ENCODE assay signal across 25 mouse cellular contexts in the genomic region with DNA sequence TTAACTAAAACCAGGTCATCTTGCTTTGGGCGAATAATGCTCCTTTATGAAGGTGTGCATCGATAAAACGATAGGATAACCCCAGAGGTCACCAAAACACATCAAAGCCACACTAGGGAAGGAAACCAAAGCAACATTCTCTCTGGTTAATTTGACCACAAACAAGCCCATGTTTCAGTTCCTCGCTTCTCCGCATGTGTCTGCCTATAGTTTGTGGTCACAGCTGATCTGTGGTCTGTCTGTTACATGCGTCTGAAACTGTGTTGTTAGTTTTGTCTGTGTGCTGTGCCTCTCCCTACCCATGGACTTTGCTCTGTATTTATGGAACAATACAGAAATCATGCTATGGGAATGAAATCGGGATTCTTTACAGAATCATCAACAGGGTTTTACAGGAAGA.
DNase-seq lines count a peak whose midpoint lies in the region; ATAC-seq and TF ChIP-seq lines count a peak whose summit lies in the region.
"Had no signal": no experiment of that assay in that cellular context is flagged by ENCODE, and none has a peak within 500 bp of the region (broad histone marks: within the 10 kb centered on the region; RNA-seq: fewer than 3 reads in every experiment).

No protein-coding gene starts in this region.

- no peak overlapping the region for H3K4me2 ChIP-seq in intestine, postnatal 0 days (replicated peaks; ENCODE audit: low read depth)
- no peak overlapping the region for H3K4me2 ChIP-seq in liver, postnatal 0 days (ENCODE audit: low read depth, low read length)
- H3K4me2 ChIP-seq: embryonic facial prominence, embryonic 12.5 days; embryonic facial prominence, embryonic 15.5 days; forebrain, embryonic 15.5 days; heart, embryonic 13.5 days; hindbrain, embryonic 12.5 days; hindbrain, embryonic 15.5 days had no signal

- no peak for TF ChIP-seq EP300 in liver, postnatal 0 days (IDR thresholded peaks at IDR 0.05; ENCODE audit: low read depth)

- H3K4me1 ChIP-seq in intestine, postnatal 0 days (replicated peaks; ENCODE audit: control insufficient read depth, insufficient read depth, low read length), result 0 out of 2 replicates have a peak, but pooled peaks cover 3% of the 10 kb centered on the region
- no peaks in the 10 kb centered on the region for H3K4me1 ChIP-seq in liver, postnatal 0 days (ENCODE audit: insufficient read depth)
- H3K4me1 ChIP-seq: embryonic facial prominence, embryonic 15.5 days; hindbrain, embryonic 15.5 days had no signal

- H3K9me3 ChIP-seq in intestine, postnatal 0 days (ENCODE audit: control insufficient read depth), result no peaks in the 10 kb centered on the region
- no peaks in the 10 kb centered on the region for H3K9me3 ChIP-seq in liver, postnatal 0 days (ENCODE audit: low read length)
- H3K9me3 ChIP-seq: embryonic facial prominence, embryonic 12.5 days; embryonic facial prominence, embryonic 15.5 days; forebrain, embryonic 15.5 days; heart, embryonic 10.5 days; heart, embryonic 13.5 days; hindbrain, embryonic 12.5 days; hindbrain, embryonic 15.5 days had no signal

- H3K4me3 ChIP-seq in intestine, postnatal 0 days (ENCODE audit: low read depth, low read length), result no peak overlapping the region
- H3K4me3 ChIP-seq in liver, postnatal 0 days (ENCODE audit: low read depth, low read length), result no peak overlapping the region
- H3K4me3 ChIP-seq: embryonic facial prominence, embryonic 12.5 days; embryonic facial prominence, embryonic 15.5 days; forebrain, embryonic 15.5 days; heart, adult 2 months; heart, embryonic 10.5 days; heart, embryonic 13.5 days; hindbrain, embryonic 12.5 days; hindbrain, embryonic 15.5 days had no signal

- ATAC-seq in granulocyte monocyte progenitor cell, adult 5-6 weeks (replicated peaks; ENCODE audit: poor library complexity, severe bottlenecking), result peak; percentile 86
- ATAC-seq in intestine, postnatal 0 days, result peak; percentile 72
- ATAC-seq in megakaryocyte progenitor cell, adult 5-6 weeks (replicated peaks; ENCODE audit: poor library complexity), result peak; percentile 73
- ATAC-seq in liver, postnatal 0 days, result no peak
- ATAC-seq: forebrain, embryonic 15.5 days; Patski had no signal

- 60% methylated on average over 7 of the region's 7 CpGs for WGBS in intestine, postnatal 0 days
- WGBS in liver, postnatal 0 days (ENCODE audit: insufficient replicate concordance), result 48% methylated on average over 7 of the region's 7 CpGs

- H3K36me3 ChIP-seq in intestine, postnatal 0 days (ENCODE audit: control insufficient read depth, insufficient read depth), result no peaks in the 10 kb centered on the region
- no peaks in the 10 kb centered on the region for H3K36me3 ChIP-seq in liver, postnatal 0 days (replicated peaks; ENCODE audit: insufficient read depth, low read length)
- H3K36me3 ChIP-seq: embryonic facial prominence, embryonic 12.5 days; embryonic facial prominence, embryonic 15.5 days; forebrain, embryonic 15.5 days; G1E; heart, embryonic 10.5 days; heart, embryonic 13.5 days; hindbrain, embryonic 12.5 days; hindbrain, embryonic 15.5 days had no signal

- H3K27ac ChIP-seq in intestine, postnatal 0 days (ENCODE audit: low read depth, low read length), result no peak overlapping the region; the same call in 1 of the 2 replicates
- no peak overlapping the region for H3K27ac ChIP-seq in liver, postnatal 0 days (ENCODE audit: low read depth)
- H3K27ac ChIP-seq: embryonic facial prominence, embryonic 12.5 days; embryonic facial prominence, embryonic 15.5 days; forebrain, embryonic 15.5 days; heart, adult 2 months; heart, embryonic 10.5 days; heart, embryonic 13.5 days; hindbrain, embryonic 12.5 days; hindbrain, embryonic 15.5 days had no signal

- H3K27me3 ChIP-seq in intestine, postnatal 0 days (replicated peaks; ENCODE audit: control insufficient read depth, insufficient read depth, low read length), result no peaks in the 10 kb centered on the region
- no peaks in the 10 kb centered on the region for H3K27me3 ChIP-seq in liver, postnatal 0 days (ENCODE audit: insufficient read depth, low read length)
- H3K27me3 ChIP-seq: embryonic facial prominence, embryonic 12.5 days; embryonic facial prominence, embryonic 15.5 days; forebrain, embryonic 15.5 days; heart, embryonic 13.5 days; hindbrain, embryonic 12.5 days; hindbrain, embryonic 15.5 days; Patski had no signal

- DNase-seq in A20 (ENCODE audit: low read depth, low spot score), result peak; percentile 53
- DNase-seq in layer of hippocampus, adult 18-20 months (ENCODE audit: low spot score in 2 of 2), result no peak
- DNase-seq in liver, postnatal 0 days, result no peak
- no peak for DNase-seq in adrenal gland, postnatal 10 days
- no peak for DNase-seq in T-cell, adult 2 months (ENCODE audit: low spot score)
- DNase-seq: adrenal gland, adult 2 months; adrenal gland, postnatal 25 days; cerebellum, adult 18-20 months; cerebellum, adult 9-10 months; cerebellum, postnatal 14 days; gastrocnemius, postnatal 25 days; heart, adult 2 months; heart, postnatal 14 days had no signal

- no peak overlapping the region for H3K9ac ChIP-seq in intestine, postnatal 0 days (ENCODE audit: low read depth, low read length)
- no peak overlapping the region for H3K9ac ChIP-seq in liver, postnatal 0 days (replicated peaks)
- H3K9ac ChIP-seq: embryonic facial prominence, embryonic 12.5 days; embryonic facial prominence, embryonic 15.5 days; forebrain, embryonic 15.5 days; heart, embryonic 13.5 days; hindbrain, embryonic 12.5 days; hindbrain, embryonic 15.5 days had no signal

- TF ChIP-seq CTCF in intestine, postnatal 0 days (IDR thresholded peaks at IDR 0.05; ENCODE audit: low read depth), result no peak
- no peak for TF ChIP-seq CTCF in liver, postnatal 0 days (IDR thresholded peaks at IDR 0.05; ENCODE audit: low read depth)
